Mouse (Mus musculus): ENCODE measurements around the gene Shank1. TPM values are rescaled to one million over a fixed set of nuclear protein-coding genes. Genes with fewer than 3 reads are reported as not detected.

The Shank1 gene
- total RNA-seq (2017): not detected in 2 replicates

GRCm38 (mm10) chr7:44309475-44310284 lies at the start of gene Shank1:
Gene Shank1, plus strand, starts transcription at chr7:44310253.
- no peak for ATAC-seq (replicated peaks in 1 of 2; ENCODE audit: insufficient read depth in 1 of 2, low FRiP score in 2 of 2, low TSS enrichment in 1 of 2, low read depth in 1 of 2, poor library complexity in 2 of 2, severe bottlenecking in 2 of 2)

- no peak for ATAC-seq (replicated peaks in 1 of 2; ENCODE audit: insufficient read depth in 1 of 2, low FRiP score in 2 of 2, low TSS enrichment in 1 of 2, low read depth in 1 of 2, poor library complexity in 2 of 2, severe bottlenecking in 2 of 2)
Observed at GRCm38 (mm10) chr7:44260410-44260809, 49.6 kb upstream of the Shank1 start.

GRCm38 (mm10) chr7:44261147-44261546 lies 48.9 kb upstream of the Shank1 start, which contains the start of gene Gm15517:
Gene Gm15517, plus strand, starts transcription at chr7:44261447.
- ATAC-seq (replicated peaks in 1 of 2; ENCODE audit: insufficient read depth in 1 of 2, low FRiP score in 2 of 2, low TSS enrichment in 1 of 2, low read depth in 1 of 2, poor library complexity in 2 of 2, severe bottlenecking in 2 of 2): no peak

- ATAC-seq (replicated peaks in 1 of 2; ENCODE audit: insufficient read depth in 1 of 2, low FRiP score in 2 of 2, low TSS enrichment in 1 of 2, low read depth in 1 of 2, poor library complexity in 2 of 2, severe bottlenecking in 2 of 2): peak; percentile 87 to 91
Observed at GRCm38 (mm10) chr7:44262791-44263643, 47.0 kb upstream of the Shank1 start.

- no peak for ATAC-seq (replicated peaks in 1 of 2; ENCODE audit: insufficient read depth in 1 of 2, low FRiP score in 2 of 2, low TSS enrichment in 1 of 2, low read depth in 1 of 2, poor library complexity in 2 of 2, severe bottlenecking in 2 of 2)
Observed at GRCm38 (mm10) chr7:44268117-44268516, 41.9 kb upstream of the Shank1 start.

GRCm38 (mm10) chr7:44269397-44269796 lies 40.7 kb upstream of the Shank1 start:
- ATAC-seq (replicated peaks in 1 of 2; ENCODE audit: insufficient read depth in 1 of 2, low FRiP score in 2 of 2, low TSS enrichment in 1 of 2, low read depth in 1 of 2, poor library complexity in 2 of 2, severe bottlenecking in 2 of 2): no peak

GRCm38 (mm10) chr7:44271309-44271708 lies 38.7 kb upstream of the Shank1 start:
- no peak for ATAC-seq (replicated peaks in 1 of 2; ENCODE audit: insufficient read depth in 1 of 2, low FRiP score in 2 of 2, low TSS enrichment in 1 of 2, low read depth in 1 of 2, poor library complexity in 2 of 2, severe bottlenecking in 2 of 2)

GRCm38 (mm10) chr7:44272546-44272945 lies 37.5 kb upstream of the Shank1 start:
- ATAC-seq (replicated peaks in 1 of 2; ENCODE audit: insufficient read depth in 1 of 2, low FRiP score in 2 of 2, low TSS enrichment in 1 of 2, low read depth in 1 of 2, poor library complexity in 2 of 2, severe bottlenecking in 2 of 2): no peak

- no peak for ATAC-seq (replicated peaks in 1 of 2; ENCODE audit: insufficient read depth in 1 of 2, low FRiP score in 2 of 2, low TSS enrichment in 1 of 2, low read depth in 1 of 2, poor library complexity in 2 of 2, severe bottlenecking in 2 of 2)
Observed at GRCm38 (mm10) chr7:44273446-44273845, 36.6 kb upstream of the Shank1 start.

GRCm38 (mm10) chr7:44274096-44274495 lies 36.0 kb upstream of the Shank1 start:
- ATAC-seq (replicated peaks in 1 of 2; ENCODE audit: insufficient read depth in 1 of 2, low FRiP score in 2 of 2, low TSS enrichment in 1 of 2, low read depth in 1 of 2, poor library complexity in 2 of 2, severe bottlenecking in 2 of 2): no peak

GRCm38 (mm10) chr7:44275546-44275945 lies 34.5 kb upstream of the Shank1 start:
- no peak for ATAC-seq (replicated peaks in 1 of 2; ENCODE audit: insufficient read depth in 1 of 2, low FRiP score in 2 of 2, low TSS enrichment in 1 of 2, low read depth in 1 of 2, poor library complexity in 2 of 2, severe bottlenecking in 2 of 2)

- no peak for ATAC-seq (replicated peaks in 1 of 2; ENCODE audit: insufficient read depth in 1 of 2, low FRiP score in 2 of 2, low TSS enrichment in 1 of 2, low read depth in 1 of 2, poor library complexity in 2 of 2, severe bottlenecking in 2 of 2)
Observed at GRCm38 (mm10) chr7:44276461-44277249, 33.4 kb upstream of the Shank1 start.

GRCm38 (mm10) chr7:44277250-44277622 lies 32.8 kb upstream of the Shank1 start:
- no peak for ATAC-seq (replicated peaks in 1 of 2; ENCODE audit: insufficient read depth in 1 of 2, low FRiP score in 2 of 2, low TSS enrichment in 1 of 2, low read depth in 1 of 2, poor library complexity in 2 of 2, severe bottlenecking in 2 of 2)

- ATAC-seq (replicated peaks in 1 of 2; ENCODE audit: insufficient read depth in 1 of 2, low FRiP score in 2 of 2, low TSS enrichment in 1 of 2, low read depth in 1 of 2, poor library complexity in 2 of 2, severe bottlenecking in 2 of 2): peak; percentile 46 to 58; a peak in 3 of 4 replicates
Observed at GRCm38 (mm10) chr7:44280959-44281358, 29.1 kb upstream of the Shank1 start.

GRCm38 (mm10) chr7:44281586-44281985 lies 28.5 kb upstream of the Shank1 start:
- no peak for ATAC-seq (replicated peaks in 1 of 2; ENCODE audit: insufficient read depth in 1 of 2, low FRiP score in 2 of 2, low TSS enrichment in 1 of 2, low read depth in 1 of 2, poor library complexity in 2 of 2, severe bottlenecking in 2 of 2)

- no peak for ATAC-seq (replicated peaks in 1 of 2; ENCODE audit: insufficient read depth in 1 of 2, low FRiP score in 2 of 2, low TSS enrichment in 1 of 2, low read depth in 1 of 2, poor library complexity in 2 of 2, severe bottlenecking in 2 of 2)
Observed at GRCm38 (mm10) chr7:44287760-44288159, 22.3 kb upstream of the Shank1 start.

- ATAC-seq (replicated peaks in 1 of 2; ENCODE audit: insufficient read depth in 1 of 2, low FRiP score in 2 of 2, low TSS enrichment in 1 of 2, low read depth in 1 of 2, poor library complexity in 2 of 2, severe bottlenecking in 2 of 2): no peak
Observed at GRCm38 (mm10) chr7:44290986-44291385, 19.1 kb upstream of the Shank1 start.

GRCm38 (mm10) chr7:44291418-44291817 lies 18.6 kb upstream of the Shank1 start:
- ATAC-seq (replicated peaks in 1 of 2; ENCODE audit: insufficient read depth in 1 of 2, low FRiP score in 2 of 2, low TSS enrichment in 1 of 2, low read depth in 1 of 2, poor library complexity in 2 of 2, severe bottlenecking in 2 of 2): no peak
